Mouse (Mus musculus): ENCODE data around the gene Ttc25. TPM values are rescaled to one million over a fixed set of nuclear protein-coding genes. Genes with fewer than 3 reads are reported as not detected.

Ttc25 gene
- polyA plus RNA-seq, 1 experiment from 2014 or later: 0.17 TPM

- no peak overlapping the region for H3K4me2 ChIP-seq (replicated peaks; ENCODE audit: low read depth)
- DNase-seq (ENCODE audit: low spot score) (no peak), ATAC-seq (ENCODE audit: low FRiP score, low TSS enrichment) (no peak)
- H3K27ac ChIP-seq (replicated peaks): no peak overlapping the region
- TF ChIP-seq EP300 (optimal IDR thresholded peaks at IDR 0.05): no peak
- TF ChIP-seq CTCF (IDR thresholded peaks at IDR 0.05; ENCODE audit: low read depth): no peak
- 93% methylated on average over 8 of the region's 8 CpGs for WGBS
- H3K9ac ChIP-seq (ENCODE audit: low read length): no peak overlapping the region
- no peak overlapping the region for H3K4me3 ChIP-seq (ENCODE audit: low read depth, low read length)
- H3K9me3 ChIP-seq (ENCODE audit: control insufficient read depth, low read length): no peaks in the 10 kb centered on the region
- H3K4me1 ChIP-seq (replicated peaks; ENCODE audit: control insufficient read depth, insufficient read depth): no peaks in the 10 kb centered on the region
- no peaks in the 10 kb centered on the region for H3K27me3 ChIP-seq (ENCODE audit: control insufficient read depth, insufficient read depth, low read length)
- peaks cover 34% of the 10 kb centered on the region for H3K36me3 ChIP-seq (ENCODE audit: control insufficient read depth, insufficient read depth, low read length)
Measured at GRCm38 (mm10) chr11:100505997-100506396, 39.4 kb upstream of the Ttc25 start.

GRCm38 (mm10) chr11:100510556-100510955 lies 34.9 kb upstream of the Ttc25 start:
- Histone ChIP-seq H3K27me3 (ENCODE audit: control insufficient read depth, insufficient read depth, low read length) (no peaks in the 10 kb centered on the region), H3K36me3 (ENCODE audit: control insufficient read depth, insufficient read depth, low read length) (peaks cover 30% of the 10 kb centered on the region), H3K9ac (ENCODE audit: low read length) (no peak overlapping the region), H3K4me2 (replicated peaks; ENCODE audit: low read depth) (no peak overlapping the region), H3K4me3 (ENCODE audit: low read depth, low read length) (no peak overlapping the region), H3K9me3 (ENCODE audit: control insufficient read depth, low read length) (no peaks in the 10 kb centered on the region), H3K4me1 (replicated peaks; ENCODE audit: control insufficient read depth, insufficient read depth) (no peaks in the 10 kb centered on the region), H3K27ac (replicated peaks) (no peak overlapping the region)
- ATAC-seq (ENCODE audit: low FRiP score, low TSS enrichment) (no peak), DNase-seq (ENCODE audit: low spot score) (no peak)
- TF ChIP-seq CTCF (IDR thresholded peaks at IDR 0.05; ENCODE audit: low read depth) (peak; percentile 35), EP300 (optimal IDR thresholded peaks at IDR 0.05) (no peak)
- 88% methylated on average over 2 of the region's 2 CpGs for WGBS

GRCm38 (mm10) chr11:100512384-100512783 lies 33.0 kb upstream of the Ttc25 start:
- TF ChIP-seq CTCF (IDR thresholded peaks at IDR 0.05; ENCODE audit: low read depth): peak; percentile 75
- TF ChIP-seq EP300 (optimal IDR thresholded peaks at IDR 0.05): no peak
- DNase-seq (ENCODE audit: low spot score) (peak; percentile 32), ATAC-seq (ENCODE audit: low FRiP score, low TSS enrichment) (peak; percentile 17; the same call in 1 of the 2 replicates)
- Histone ChIP-seq H3K4me2 (replicated peaks; ENCODE audit: low read depth) (no peak overlapping the region), H3K27ac (replicated peaks) (no peak overlapping the region), H3K9me3 (ENCODE audit: control insufficient read depth, low read length) (no peaks in the 10 kb centered on the region), H3K9ac (ENCODE audit: low read length) (no peak overlapping the region), H3K36me3 (ENCODE audit: control insufficient read depth, insufficient read depth, low read length) (peaks cover 27% of the 10 kb centered on the region), H3K4me1 (replicated peaks; ENCODE audit: control insufficient read depth, insufficient read depth) (no peaks in the 10 kb centered on the region), H3K4me3 (ENCODE audit: low read depth, low read length) (no peak overlapping the region), H3K27me3 (ENCODE audit: control insufficient read depth, insufficient read depth, low read length) (no peaks in the 10 kb centered on the region)
- WGBS: 85% methylated on average over 1 of the region's 1 CpGs

- Histone ChIP-seq H3K4me1 (replicated peaks; ENCODE audit: control insufficient read depth, insufficient read depth) (no peaks in the 10 kb centered on the region), H3K36me3 (ENCODE audit: control insufficient read depth, insufficient read depth, low read length) (peaks cover 29% of the 10 kb centered on the region), H3K4me3 (ENCODE audit: low read depth, low read length) (no peak overlapping the region), H3K27me3 (ENCODE audit: control insufficient read depth, insufficient read depth, low read length) (no peaks in the 10 kb centered on the region), H3K9ac (ENCODE audit: low read length) (no peak overlapping the region), H3K9me3 (ENCODE audit: control insufficient read depth, low read length) (no peaks in the 10 kb centered on the region), H3K27ac (replicated peaks) (no peak overlapping the region), H3K4me2 (replicated peaks; ENCODE audit: low read depth) (no peak overlapping the region)
- DNase-seq (ENCODE audit: low spot score) (no peak), ATAC-seq (ENCODE audit: low FRiP score, low TSS enrichment) (no peak)
- TF ChIP-seq EP300 (optimal IDR thresholded peaks at IDR 0.05) (no peak), CTCF (IDR thresholded peaks at IDR 0.05; ENCODE audit: low read depth) (no peak)
- 83% methylated on average over 10 of the region's 10 CpGs for WGBS
Measured at GRCm38 (mm10) chr11:100513716-100514115, 31.7 kb upstream of the Ttc25 start.

- Histone ChIP-seq H3K4me3 (ENCODE audit: low read depth, low read length) (no peak overlapping the region), H3K9me3 (ENCODE audit: control insufficient read depth, low read length) (no peaks in the 10 kb centered on the region), H3K36me3 (ENCODE audit: control insufficient read depth, insufficient read depth, low read length) (peaks cover 38% of the 10 kb centered on the region), H3K9ac (ENCODE audit: low read length) (no peak overlapping the region), H3K4me1 (replicated peaks; ENCODE audit: control insufficient read depth, insufficient read depth) (no peaks in the 10 kb centered on the region), H3K27ac (replicated peaks) (no peak overlapping the region), H3K4me2 (replicated peaks; ENCODE audit: low read depth) (no peak overlapping the region), H3K27me3 (ENCODE audit: control insufficient read depth, insufficient read depth, low read length) (no peaks in the 10 kb centered on the region)
- TF ChIP-seq EP300 (optimal IDR thresholded peaks at IDR 0.05) (no peak), CTCF (IDR thresholded peaks at IDR 0.05; ENCODE audit: low read depth) (no peak)
- no peak for ATAC-seq (ENCODE audit: low FRiP score, low TSS enrichment)
- DNase-seq (ENCODE audit: low spot score): no peak
- WGBS: 94% methylated on average over 9 of the region's 9 CpGs
Measured at GRCm38 (mm10) chr11:100515061-100515460, 30.3 kb upstream of the Ttc25 start.

- no peak for TF ChIP-seq EP300 (optimal IDR thresholded peaks at IDR 0.05)
- no peak for TF ChIP-seq CTCF (IDR thresholded peaks at IDR 0.05; ENCODE audit: low read depth)
- 0 out of 2 replicates have a peak overlapping the region, but pooled peaks have one; percentile 24 for H3K27ac ChIP-seq (replicated peaks)
- no peaks in the 10 kb centered on the region for H3K27me3 ChIP-seq (ENCODE audit: control insufficient read depth, insufficient read depth, low read length)
- peaks cover 43% of the 10 kb centered on the region for H3K36me3 ChIP-seq (ENCODE audit: control insufficient read depth, insufficient read depth, low read length)
- whole genome bisulfite sequencing: 85% methylated on average over 9 of the region's 9 CpGs
- no peak overlapping the region for H3K9ac ChIP-seq (ENCODE audit: low read length)
- DNase-seq (ENCODE audit: low spot score) (no peak), ATAC-seq (ENCODE audit: low FRiP score, low TSS enrichment) (no peak)
- no peak overlapping the region for H3K4me2 ChIP-seq (replicated peaks; ENCODE audit: low read depth)
- no peak overlapping the region for H3K4me3 ChIP-seq (ENCODE audit: low read depth, low read length)
- H3K9me3 ChIP-seq (ENCODE audit: control insufficient read depth, low read length): no peaks in the 10 kb centered on the region
- no peaks in the 10 kb centered on the region for H3K4me1 ChIP-seq (replicated peaks; ENCODE audit: control insufficient read depth, insufficient read depth)
Measured at GRCm38 (mm10) chr11:100515789-100516188, 29.6 kb upstream of the Ttc25 start.

All from stomach, postnatal 0 days (tissue).